Mouse (Mus musculus): ENCODE measurements around the gene Slc7a6os.
A peak's percentile ranks its signal among the peaks of the same experiment; 100 is the strongest.
"Not testable (repeated sequence)": the region's sequence is repeated elsewhere in the genome, so short reads cannot be mapped to it uniquely, and the experiment has no call there.

Gene Slc7a6os

GRCm38 (mm10) chr8:106210821-106211345, at the start of gene Slc7a6os, which contains the start of gene Prmt7:
Slc7a6os (minus strand) TSS chr8:106210935.
Prmt7 (plus strand) TSS chr8:106210936.
- peak; percentile 93 for DNase-seq

DNA sequence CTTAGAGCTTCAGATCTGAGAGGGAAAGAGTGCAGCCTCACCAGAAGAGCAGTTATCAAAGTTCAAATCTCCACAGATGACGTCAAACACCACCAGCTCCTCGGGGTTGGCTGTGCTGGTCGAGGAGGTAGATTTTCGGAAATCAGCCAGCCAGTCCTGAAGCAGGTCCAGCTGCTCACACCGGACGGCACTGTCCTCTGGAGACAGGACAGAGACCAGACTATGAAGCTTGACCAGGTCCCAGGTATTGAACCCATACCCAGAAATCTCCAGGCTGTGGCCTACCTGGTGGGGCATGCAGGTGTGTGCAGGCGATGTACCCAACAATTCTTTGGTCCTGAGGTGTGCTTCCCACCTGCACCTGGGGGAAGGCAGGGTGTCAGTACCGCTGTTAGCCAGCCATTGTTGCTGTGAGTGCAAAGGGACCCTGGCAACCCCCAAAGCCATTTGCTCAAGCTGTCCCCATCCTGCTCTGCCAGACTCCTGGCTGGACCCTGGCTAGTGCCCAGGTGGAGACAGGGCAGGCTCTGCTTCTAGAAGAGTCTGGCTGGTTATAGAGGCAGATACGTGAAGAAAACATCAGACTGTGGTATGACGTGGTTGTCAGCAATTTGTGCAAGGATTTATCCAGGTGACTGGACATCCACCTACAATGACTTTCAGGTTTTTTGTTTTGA, 49.0 kb upstream of the Slc7a6os start:
- peak; percentile 71 for DNase-seq

- peak; percentile 21 for DNase-seq
These were observed 47.4 kb upstream of the Slc7a6os start for GRCm38 (mm10) chr8:106258169-106258568.

DNA sequence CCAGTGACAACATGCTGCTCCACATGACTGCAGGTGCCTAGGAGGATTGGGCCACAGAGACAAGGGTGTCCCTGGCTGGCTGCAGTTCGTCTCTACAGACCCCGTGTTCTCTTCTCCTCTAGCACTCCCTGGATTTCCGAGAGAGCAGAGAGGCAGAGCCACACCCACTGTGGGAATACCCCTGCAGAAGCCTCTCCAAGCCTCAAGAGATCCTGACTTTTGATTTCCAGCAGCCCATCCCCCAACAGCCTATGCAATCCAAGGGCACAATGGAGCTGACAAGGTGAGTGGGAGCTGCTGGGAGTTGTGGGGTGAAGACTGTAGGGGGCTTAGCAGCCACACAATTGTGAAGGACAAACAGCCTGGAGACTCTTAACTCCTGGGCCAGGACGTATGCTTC, 39.5 kb upstream of the Slc7a6os start:
- no peak for DNase-seq

DNA sequence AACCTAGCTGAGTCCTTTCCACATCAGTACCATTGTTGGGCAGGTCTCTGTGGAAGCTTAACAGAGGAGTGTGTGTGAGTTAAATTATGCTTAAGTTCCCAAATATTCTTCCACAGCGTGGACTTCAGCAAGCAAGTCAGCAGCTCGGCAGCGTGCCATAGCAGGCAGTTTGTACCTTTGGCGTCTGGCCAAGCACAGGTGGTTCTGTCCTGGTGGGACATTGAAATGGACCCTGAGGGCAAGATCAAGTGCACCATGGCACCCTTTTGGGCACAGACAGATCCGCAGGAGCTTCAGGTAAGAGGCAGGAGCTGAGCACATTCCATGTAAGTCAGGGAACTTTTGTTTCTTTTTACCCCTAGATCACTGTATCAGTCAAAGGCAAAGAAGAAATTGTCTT, 26.4 kb upstream of the Slc7a6os start:
- DNase-seq: no peak

GRCm38 (mm10) chr8:106234567-106235261, 24.0 kb upstream of the Slc7a6os start:
- no peak for DNase-seq

GRCm38 (mm10) chr8:106232751-106233150, 22.0 kb upstream of the Slc7a6os start:
- DNase-seq: no peak

DNA sequence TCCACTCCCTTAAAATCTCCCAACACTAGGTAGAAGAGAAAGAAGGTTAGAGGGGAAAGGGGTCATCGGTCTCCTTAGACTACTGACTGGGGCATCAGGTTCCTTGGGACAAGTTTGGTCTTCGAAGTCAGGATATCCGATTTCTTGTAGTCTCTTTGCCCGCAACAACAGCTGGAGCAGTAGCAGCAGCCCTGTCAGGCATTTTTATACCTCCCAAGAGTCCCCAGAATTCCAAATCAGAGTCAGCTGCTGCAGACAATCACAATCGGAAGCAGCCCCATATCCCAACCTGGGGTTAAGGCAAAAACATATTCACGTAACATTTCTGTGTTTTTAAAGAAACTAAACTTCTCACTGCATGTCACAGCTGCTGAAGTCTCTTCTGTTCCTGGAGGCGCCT, 20.8 kb upstream of the Slc7a6os start:
- DNase-seq: no peak

DNA sequence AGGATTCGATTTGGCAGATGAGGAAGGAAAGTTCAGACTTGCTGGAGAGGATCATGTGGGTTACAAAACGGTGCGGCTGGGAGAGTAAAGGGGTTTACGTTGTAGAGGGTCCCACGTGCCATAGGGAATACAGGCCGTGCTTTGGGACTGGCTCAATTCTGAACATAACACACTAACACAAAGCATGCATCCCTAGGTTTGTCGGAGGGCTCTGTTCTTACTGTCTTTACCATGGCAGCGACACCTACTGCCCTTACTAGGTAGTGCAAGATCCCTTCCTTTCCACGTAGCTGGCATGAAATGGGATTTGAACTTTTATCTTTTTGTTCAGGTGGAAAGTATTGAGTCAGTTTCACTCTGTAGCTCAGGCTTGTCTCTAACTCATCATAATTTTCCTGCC, 15.9 kb upstream of the Slc7a6os start:
- peak; percentile 70 for DNase-seq

GRCm38 (mm10) chr8:106219620-106220019, 8.9 kb upstream of the Slc7a6os start:
- DNase-seq: no peak

DNA sequence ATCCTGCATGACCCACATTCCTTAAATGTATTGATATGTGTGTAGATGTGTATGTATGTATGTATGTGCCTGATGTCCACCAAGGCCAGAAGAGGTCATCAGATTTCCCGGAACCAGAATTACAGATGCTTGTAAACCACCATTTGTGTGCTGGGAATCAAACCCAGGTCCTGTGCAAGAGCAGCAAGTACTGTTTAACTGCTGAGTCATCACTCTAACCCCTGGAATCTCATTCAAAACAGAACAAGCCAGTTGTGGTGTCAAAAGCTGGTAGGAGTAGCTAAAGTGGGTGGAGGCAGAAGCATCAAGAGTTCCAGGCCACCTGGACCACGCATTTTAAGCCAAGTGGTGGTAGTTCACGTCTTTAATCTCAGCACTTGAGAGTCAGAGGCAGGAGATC, 3.2 kb upstream of the Slc7a6os start:
- DNase-seq: no peak

- no peak for DNase-seq
These were observed 686 bp upstream of the Slc7a6os start for GRCm38 (mm10) chr8:106211421-106211820.

DNA sequence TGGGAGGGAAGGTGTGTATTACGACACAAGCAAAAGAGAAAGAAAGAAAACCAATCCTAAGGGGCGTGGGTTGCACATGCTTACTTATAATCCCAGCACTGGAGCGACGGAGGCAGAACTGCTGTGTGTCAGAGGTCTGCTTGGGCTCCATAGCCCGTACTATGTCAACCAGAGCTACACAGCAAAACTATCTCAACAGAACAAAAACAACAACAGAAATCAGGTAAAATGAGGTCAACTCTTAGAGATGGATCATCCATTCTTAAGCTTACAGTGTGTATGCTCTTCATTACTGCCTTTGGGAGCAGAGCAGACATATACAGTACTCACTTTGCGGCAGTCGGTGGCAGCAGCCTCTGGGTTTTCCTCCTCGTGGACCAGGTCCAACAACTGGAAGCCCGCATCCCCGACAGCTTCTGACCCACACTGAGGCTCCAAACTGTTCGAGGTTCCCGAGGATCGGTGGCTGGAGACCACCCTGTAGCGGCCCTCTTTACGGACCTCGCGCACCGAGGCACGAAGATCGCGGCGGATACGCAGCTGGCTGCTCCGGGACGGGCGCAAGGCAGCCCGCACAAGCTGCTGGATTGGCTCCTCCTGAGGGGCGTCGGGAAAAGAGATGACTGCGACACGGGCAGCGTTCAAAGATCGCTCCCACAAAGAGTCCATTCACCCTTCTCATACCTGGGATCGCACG, 552 bp downstream of the Slc7a6os start:
- DNase-seq: peak; percentile 54

DNA sequence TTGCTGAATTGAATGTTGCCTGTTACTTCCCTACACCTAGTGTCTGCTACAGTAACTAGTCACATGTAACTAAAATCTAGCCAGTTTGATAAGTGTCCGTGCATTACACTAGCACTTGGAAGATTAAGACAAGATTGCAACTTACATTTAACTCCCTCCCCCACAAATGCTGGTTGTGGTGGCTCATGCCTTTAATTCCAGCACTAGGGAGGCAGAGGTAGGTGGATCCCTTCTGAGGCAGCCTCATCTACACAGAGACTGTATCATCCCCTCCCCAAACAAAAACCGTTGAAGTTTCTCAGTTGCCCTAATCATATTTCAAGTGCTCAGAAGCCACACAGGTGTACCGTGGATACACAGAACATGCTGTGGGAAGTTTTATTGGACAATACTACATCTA, 11.1 kb downstream of the Slc7a6os start:
- not testable (repeated sequence) for DNase-seq

- no peak for DNase-seq
These were observed 12.0 kb downstream of the Slc7a6os start for GRCm38 (mm10) chr8:106198741-106199140.

DNA sequence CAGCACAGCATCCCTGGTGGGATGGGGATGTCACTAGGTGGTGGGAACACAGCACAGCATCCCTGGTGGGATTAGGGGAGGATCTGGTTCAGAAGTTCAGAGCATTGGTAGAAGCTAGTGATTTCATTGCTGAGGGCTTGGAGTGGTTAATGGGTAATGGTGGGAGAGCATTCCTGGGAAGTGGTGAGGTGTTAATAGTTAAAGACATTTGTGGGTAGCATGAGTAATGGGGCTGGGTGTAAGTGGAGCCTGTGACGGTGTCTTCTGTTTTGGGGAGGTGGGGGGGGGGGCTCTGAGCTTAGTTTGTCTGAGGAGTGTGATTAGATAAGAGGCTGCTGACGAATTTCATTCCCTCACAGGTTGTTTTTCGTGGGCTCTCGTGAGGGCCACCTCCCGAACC, 16.7 kb downstream of the Slc7a6os start:
- DNase-seq: no peak

GRCm38 (mm10) chr8:106193162-106193561, 17.6 kb downstream of the Slc7a6os start:
- DNase-seq: no peak

DNA sequence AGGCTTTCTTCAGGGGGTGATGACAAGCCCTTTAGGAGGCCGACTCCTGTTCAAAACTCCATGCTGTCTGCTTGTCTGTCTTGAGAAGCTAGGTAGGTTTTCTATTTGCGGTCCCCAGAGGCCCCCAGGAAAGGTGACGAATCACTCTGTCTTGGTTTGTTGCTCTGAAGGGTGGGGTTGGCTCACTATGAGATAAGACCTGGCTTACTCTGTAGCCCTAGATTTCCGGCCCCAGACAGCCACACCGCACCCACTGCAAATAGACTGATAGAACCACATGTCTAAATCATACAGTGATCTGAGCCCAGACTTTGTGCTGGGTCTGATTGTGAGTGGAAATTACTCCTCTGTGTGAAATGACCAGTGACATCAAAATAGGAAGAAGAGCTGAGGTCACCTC, 19.1 kb downstream of the Slc7a6os start:
- DNase-seq: no peak

- DNase-seq: no peak
These were observed 21.6 kb downstream of the Slc7a6os start for GRCm38 (mm10) chr8:106189162-106189561.

DNA sequence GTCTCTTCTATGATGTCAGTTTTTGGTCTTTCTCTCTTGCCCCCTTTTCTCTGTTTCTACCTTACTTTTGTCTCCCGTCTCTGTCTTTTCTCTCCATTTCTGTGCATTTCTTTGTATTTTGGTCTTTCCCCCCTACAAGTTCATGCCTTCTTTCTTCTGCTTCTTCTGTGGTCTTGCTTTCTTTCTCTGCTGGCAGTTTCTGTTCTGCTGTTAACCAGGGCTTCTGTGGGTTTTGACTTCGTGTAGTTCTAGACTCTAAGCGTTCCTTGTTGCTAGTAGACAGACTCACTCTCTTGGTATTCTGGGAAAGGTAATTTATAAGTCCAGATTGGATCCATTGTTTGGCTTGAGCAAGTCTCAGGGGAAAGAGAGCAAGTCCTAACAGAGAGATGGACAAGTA, 24.3 kb downstream of the Slc7a6os start:
- DNase-seq: no peak

DNA sequence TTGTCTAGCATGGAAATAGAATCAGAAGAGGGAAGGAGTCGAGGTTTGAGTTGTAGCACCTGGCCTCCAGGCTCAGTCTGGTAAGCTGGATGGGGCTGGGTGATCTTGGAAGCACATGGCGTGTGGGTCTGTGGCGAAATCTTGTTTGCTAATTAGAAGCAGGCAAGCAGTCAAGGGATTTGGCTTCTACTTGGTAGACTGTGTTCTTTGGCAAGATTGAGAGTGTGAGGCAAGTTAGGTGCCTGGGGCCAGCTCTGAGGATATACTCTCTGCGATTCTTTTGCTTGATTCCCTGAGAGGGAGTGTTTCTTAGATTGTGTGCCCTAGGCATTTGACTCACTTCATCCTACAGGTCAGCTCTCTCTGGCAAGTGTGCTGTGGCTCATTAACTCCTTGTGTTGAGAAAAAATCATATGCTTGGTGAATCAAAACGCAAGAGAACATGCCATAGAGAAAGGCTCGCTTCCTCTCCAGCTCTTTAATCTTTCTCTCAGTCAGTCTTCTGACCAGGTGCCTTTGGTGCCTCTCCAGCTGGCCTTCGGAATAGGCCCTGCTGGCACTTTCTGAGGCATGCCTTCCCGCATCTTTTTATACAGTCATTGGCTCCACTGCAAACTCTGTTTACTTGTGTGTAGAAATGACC, 25.0 kb downstream of the Slc7a6os start:
- peak; percentile 40 for DNase-seq

GRCm38 (mm10) chr8:106178428-106178827, 32.3 kb downstream of the Slc7a6os start:
- DNase-seq: no peak

DNA sequence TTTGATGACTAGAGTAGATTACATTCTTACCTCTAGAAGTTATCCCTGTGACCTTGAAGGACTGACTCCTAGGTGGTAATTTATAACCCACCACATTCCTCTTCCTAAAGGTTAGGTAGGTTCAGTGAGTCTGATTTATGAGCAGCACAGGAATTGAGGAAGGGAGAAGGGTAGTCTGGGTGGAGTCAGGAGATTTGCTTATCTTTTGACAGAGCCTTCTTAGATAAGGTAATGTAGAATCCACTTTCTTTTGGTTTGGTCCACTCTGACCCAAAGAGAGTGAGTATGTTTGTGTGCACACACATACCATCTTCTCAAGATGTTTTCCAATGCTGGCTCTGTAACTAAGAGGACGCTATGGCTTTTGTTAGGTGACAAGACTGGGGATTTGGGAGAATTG, 33.1 kb downstream of the Slc7a6os start:
- no peak for DNase-seq
